Mouse (Mus musculus) heart, adult 2 months (tissue): ENCODE results near the gene Ipp. TPM values are rescaled to one million over a fixed set of nuclear protein-coding genes. Genes with fewer than 3 reads are reported as not detected.

ENCODE experiments used
- DNase-seq, 2 experiments: peaks; one replicate each; pipeline ENCODE4 v3.0.0; 2021
- H3K27ac ChIP-seq: fragments of 200-600 bp; 2 replicates; pipeline ENCODE4 v1.8.1; 2022
- H3K27me3 ChIP-seq: fragments of 200-500 bp; 2 replicates; pipeline ENCODE4 v1.6.1; 2012; ENCODE audit warnings: mild to moderate bottlenecking, low read length, inconsistent platforms, mixed read lengths; ENCODE audit not compliant: control insufficient read depth, insufficient read depth
- H3K36me3 ChIP-seq: fragments of 200-500 bp; 2 replicates; pipeline ENCODE4 v1.6.1; 2012; ENCODE audit warnings: low read length, inconsistent platforms; ENCODE audit not compliant: control insufficient read depth, insufficient read depth
- H3K4me1 ChIP-seq: fragments of 200-500 bp; 2 replicates; pipeline ENCODE4 v1.6.1; 2011; ENCODE audit warnings: low read length; ENCODE audit not compliant: control insufficient read depth, insufficient read depth
- H3K4me3 ChIP-seq: fragments of 200-600 bp; 2 replicates; pipeline ENCODE4 v1.8.1; 2022
- H3K79me2 ChIP-seq: fragments of 200-500 bp; replicated peaks from 2 replicates; pipeline ENCODE4 v1.6.1; 2012; ENCODE audit warnings: mild to moderate bottlenecking, inconsistent platforms, low read length, moderate library complexity, mixed read lengths; ENCODE audit not compliant: control insufficient read depth, insufficient read depth
- H3K9ac ChIP-seq: fragments of 200-500 bp; 2 replicates; pipeline ENCODE4 v1.6.1; 2012; ENCODE audit warnings: low read depth, mild to moderate bottlenecking, control low read depth, inconsistent platforms, low read length, mixed read lengths
- CTCF ChIP-seq: fragments of 200-600 bp; IDR thresholded peaks from 2 replicates; pipeline ENCODE4 v1.8.1; 2022; ENCODE audit warnings: antibody characterized with exemption, mild to moderate bottlenecking, moderate library complexity
- EP300 ChIP-seq: fragments of 200-500 bp; IDR thresholded peaks from 2 replicates; pipeline ENCODE4 v1.6.1; 2011; ENCODE audit warnings: low read depth, low read length, control low read depth; ENCODE audit not compliant: insufficient read depth
- POLR2A ChIP-seq: fragments of 200-500 bp; IDR thresholded peaks from 2 replicates; pipeline ENCODE4 v1.6.1; 2011; ENCODE audit warnings: mild to moderate bottlenecking, low read depth, low read length, control low read depth; ENCODE audit not compliant: insufficient read depth
- WGBS: fragments of 180-500 bp; shearing (Covaris S2); methylation state at CpG from one replicate; pipeline ENCODE4 v1.1.7; 2018; 5-methylcytosine and 5-hydroxymethylcytosine counted together
- intact Hi-C: fragments of 180-260 bp; cut with DNase I; formaldehyde crosslinking; loops from one replicate; pipeline ENCODE4 v1.15.1; 2025
- polyA plus RNA-seq: library from polyadenylated mRNA; depleted of rRNA; stranded (reverse); fragments of >200 nt; gene quantifications from 2 replicates; pipeline ENCODE4 v1.2.3, GENCODE M21; 2012
- total RNA-seq, 2 experiments: library from RNA; stranded (reverse); gene quantifications; 2 replicates each; pipeline ENCODE4 v1.2.3; 2021

Ipp gene
- total and polyA plus RNA-seq, 3 experiments: 3.5 to 15.1 (median 14.8) TPM

DNA sequence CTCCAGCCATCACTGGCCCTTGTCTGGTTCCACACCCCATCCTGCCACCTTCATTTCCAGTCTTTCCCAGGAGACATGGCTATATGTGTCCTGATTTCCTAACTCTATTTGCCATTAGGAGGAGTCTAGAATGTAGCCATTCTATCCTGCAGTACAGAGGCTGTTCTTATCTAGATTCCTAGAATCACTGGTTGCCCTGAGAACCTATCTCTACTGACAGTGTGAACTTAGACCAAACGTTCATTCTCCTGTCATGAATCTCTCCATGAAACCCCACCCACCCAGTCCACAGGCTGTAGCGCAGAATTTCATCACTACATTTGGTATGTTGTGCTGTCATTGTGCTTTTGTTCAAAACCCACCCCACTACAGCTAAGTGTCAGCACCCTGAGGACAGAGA lies 26.0 kb upstream of the Ipp start:
- intact Hi-C loops: no loop called here
- Histone ChIP-seq H3K9ac (no peak overlapping the region), H3K27ac (no peak overlapping the region), H3K36me3 (no peaks in the 10 kb centered on the region), H3K4me1 (no peaks in the 10 kb centered on the region), H3K27me3 (no peaks in the 10 kb centered on the region), H3K79me2 (no peaks in the 10 kb centered on the region), H3K4me3 (no peak overlapping the region)
- TF ChIP-seq POLR2A: no peak
- no peak for TF ChIP-seq EP300
- TF ChIP-seq CTCF: no peak
- 63% methylated on average over 2 of the region's 2 CpGs for WGBS
- no peak for DNase-seq

- intact Hi-C loops: no loop called here
- no peaks in the 10 kb centered on the region for H3K4me1 ChIP-seq
- H3K79me2 ChIP-seq: no peaks in the 10 kb centered on the region
- no peak for TF ChIP-seq EP300
- H3K4me3 ChIP-seq: no peak overlapping the region
- H3K9ac ChIP-seq: no peak overlapping the region
- WGBS: 24% methylated on average over 2 of the region's 2 CpGs
- H3K36me3 ChIP-seq: no peaks in the 10 kb centered on the region
- DNase-seq: peak in 1 of 2 experiments; percentile 6
- no peaks in the 10 kb centered on the region for H3K27me3 ChIP-seq
- H3K27ac ChIP-seq: no peak overlapping the region
These were observed 23.9 kb upstream of the Ipp start for GRCm38 (mm10) chr4:116483476-116483875.

DNA sequence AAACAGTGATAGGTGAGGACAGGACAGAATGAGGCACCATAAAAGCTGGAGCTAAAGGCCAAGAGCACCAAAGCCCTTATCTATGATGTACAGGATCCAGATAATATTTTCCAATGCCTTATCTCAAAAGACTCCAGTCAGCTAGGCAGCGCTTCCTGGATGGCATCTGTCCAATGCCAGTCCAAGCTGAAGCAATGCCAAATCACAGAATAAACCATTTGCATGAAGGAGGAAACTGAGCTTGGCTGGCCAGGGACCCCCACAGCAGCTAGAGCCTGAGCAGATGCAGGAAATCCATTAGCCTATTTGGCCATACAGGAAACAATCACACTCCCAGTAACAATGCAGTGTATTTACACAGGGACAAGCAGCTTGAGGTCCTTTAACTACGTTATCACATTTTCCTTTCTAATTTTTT lies 16.2 kb upstream of the Ipp start:
- H3K79me2 ChIP-seq: no peaks in the 10 kb centered on the region
- peak; percentile 24 to 47 for DNase-seq
- intact Hi-C loops: no loop called here
- 21% methylated on average over 2 of the region's 2 CpGs for WGBS
- H3K27ac ChIP-seq: no peak overlapping the region
- peaks cover 4% of the 10 kb centered on the region for H3K4me1 ChIP-seq
- no peaks in the 10 kb centered on the region for H3K27me3 ChIP-seq
- no peaks in the 10 kb centered on the region; the same call in 1 of the 2 replicates for H3K36me3 ChIP-seq
- TF ChIP-seq EP300 (0 out of 2 replicates have a peak, but pooled peaks have one; percentile 29), POLR2A (no peak)
- H3K4me3 ChIP-seq: no peak overlapping the region
- H3K9ac ChIP-seq: no peak overlapping the region

GRCm38 (mm10) chr4:116491886-116492285 lies 15.5 kb upstream of the Ipp start:
- no peak for TF ChIP-seq EP300
- TF ChIP-seq CTCF: no peak
- TF ChIP-seq POLR2A: no peak
- H3K4me3 ChIP-seq: no peak overlapping the region
- intact Hi-C loops: no loop called here
- no peak overlapping the region; the same call in 1 of the 2 replicates for H3K27ac ChIP-seq
- WGBS: 55% methylated on average over 2 of the region's 2 CpGs
- H3K27me3 ChIP-seq: no peaks in the 10 kb centered on the region
- H3K36me3 ChIP-seq: no peaks in the 10 kb centered on the region; the same call in 1 of the 2 replicates
- H3K79me2 ChIP-seq: no peaks in the 10 kb centered on the region
- H3K9ac ChIP-seq: no peak overlapping the region
- H3K4me1 ChIP-seq: peaks cover 4% of the 10 kb centered on the region
- no peak for DNase-seq

DNA sequence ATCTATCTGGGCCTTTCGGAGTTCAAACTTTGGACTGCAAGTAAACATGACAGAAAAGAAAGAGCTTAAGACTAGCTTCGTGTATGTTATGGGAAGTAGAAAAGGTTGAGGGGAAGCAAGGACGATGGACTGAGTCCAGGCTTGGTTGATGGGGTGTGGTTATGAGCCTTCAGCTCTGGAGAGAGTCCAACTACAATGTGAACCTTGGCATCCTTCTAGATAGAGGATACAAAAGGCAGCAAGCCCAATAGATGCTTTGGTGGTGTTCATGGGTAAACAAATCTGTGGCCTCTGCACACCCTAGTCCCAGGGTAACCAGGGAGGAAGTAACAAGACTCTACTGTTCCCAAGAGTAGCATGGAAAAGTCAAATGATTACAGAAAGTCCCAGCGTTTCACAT lies 14.9 kb upstream of the Ipp start:
- DNase-seq: peak in 1 of 2 experiments; percentile 3
- no peaks in the 10 kb centered on the region; the same call in 1 of the 2 replicates for H3K36me3 ChIP-seq
- H3K9ac ChIP-seq: no peak overlapping the region

GRCm38 (mm10) chr4:116493646-116494045 lies 13.7 kb upstream of the Ipp start:
- no peaks in the 10 kb centered on the region; the same call in 1 of the 2 replicates for H3K36me3 ChIP-seq
- H3K79me2 ChIP-seq: no peaks in the 10 kb centered on the region
- 43% methylated on average over 5 of the region's 5 CpGs for WGBS
- H3K9ac ChIP-seq: no peak overlapping the region
- intact Hi-C loops: no loop called here
- no peaks in the 10 kb centered on the region for H3K27me3 ChIP-seq
- no peak overlapping the region for H3K4me3 ChIP-seq
- H3K4me1 ChIP-seq: peaks cover 4% of the 10 kb centered on the region
- TF ChIP-seq POLR2A: no peak
- TF ChIP-seq CTCF: no peak
- TF ChIP-seq EP300: no peak
- DNase-seq: no peak
- no peak overlapping the region for H3K27ac ChIP-seq

More for the DNA sequence above, 14.9 kb upstream of the Ipp start:
- peaks cover 4% of the 10 kb centered on the region for H3K4me1 ChIP-seq
- intact Hi-C loops: no loop called here
- H3K27ac ChIP-seq: no peak overlapping the region; the same call in 1 of the 2 replicates
- WGBS: 30% methylated on average over 4 of the region's 4 CpGs
- no peaks in the 10 kb centered on the region for H3K27me3 ChIP-seq
- TF ChIP-seq CTCF (no peak), POLR2A (no peak), EP300 (no peak)
- H3K4me3 ChIP-seq: no peak overlapping the region
- H3K79me2 ChIP-seq: no peaks in the 10 kb centered on the region
